Mouse (Mus musculus) hindbrain, embryonic 15.5 days (tissue): ENCODE results near the gene Cd274. TPM values are rescaled to one million over a fixed set of nuclear protein-coding genes. Genes with fewer than 3 reads are reported as not detected.
"Not testable (repeated sequence)": the region's sequence is repeated elsewhere in the genome, so short reads cannot be mapped to it uniquely, and the experiment has no call there.

ENCODE experiments used
- ATAC-seq: fragments of 200-750 bp; cut with Nextera tagmentation; 2 replicates; pipeline ENCODE4 v1.8.0; 2017; ENCODE audit warnings: low read depth, moderate number of reproducible peaks, moderate TSS enrichment; ENCODE audit not compliant: low FRiP score
- H3K27ac ChIP-seq: fragments of 300-500 bp; sonication (generic); replicated peaks from 2 replicates; pipeline ENCODE4 v1.5.1; 2015; ENCODE audit warnings: mild to moderate bottlenecking, inconsistent platforms
- H3K27me3 ChIP-seq: fragments of 300-500 bp; sonication (generic); 2 replicates; pipeline ENCODE4 v1.6.1; 2015; ENCODE audit warnings: control low read depth, inconsistent platforms
- H3K36me3 ChIP-seq: fragments of 300-500 bp; sonication (generic); 2 replicates; pipeline ENCODE4 v1.6.1; 2015; ENCODE audit warnings: control low read depth, inconsistent platforms
- H3K4me1 ChIP-seq: fragments of 300-500 bp; sonication (generic); replicated peaks from 2 replicates; pipeline ENCODE4 v1.6.1; 2015; ENCODE audit warnings: control low read depth, inconsistent platforms
- H3K4me2 ChIP-seq: fragments of 300-500 bp; sonication (generic); 2 replicates; pipeline ENCODE4 v1.6.1; 2015; ENCODE audit warnings: moderate library complexity, mild to moderate bottlenecking, inconsistent platforms
- H3K4me3 ChIP-seq: fragments of 300-500 bp; sonication (generic); 2 replicates; pipeline ENCODE4 v1.5.1; 2015; ENCODE audit warnings: mild to moderate bottlenecking, inconsistent platforms
- H3K9ac ChIP-seq: fragments of 300-500 bp; sonication (generic); 2 replicates; pipeline ENCODE4 v1.6.1; 2015; ENCODE audit warnings: inconsistent platforms
- H3K9me3 ChIP-seq: fragments of 300-500 bp; sonication (generic); 2 replicates; pipeline ENCODE4 v1.6.1; 2016; ENCODE audit warnings: control low read depth, inconsistent platforms
- WGBS: fragments of 180-500 bp; shearing (Covaris S2); methylation state at CpG from one replicate; pipeline ENCODE4 v1.1.7; 2015; 5-methylcytosine and 5-hydroxymethylcytosine counted together
- polyA plus RNA-seq: library from polyadenylated mRNA; unstranded; fragments of >200 nt; fragmentation: Nextera tagmentation; extraction: Ambion mirVana; gene quantifications from 2 replicates; pipeline ENCODE4 v1.2.1, GENCODE M21; 2015

Cd274 gene
- polyA plus RNA-seq, 1 experiment from 2014 or later = 0.64 TPM

DNA sequence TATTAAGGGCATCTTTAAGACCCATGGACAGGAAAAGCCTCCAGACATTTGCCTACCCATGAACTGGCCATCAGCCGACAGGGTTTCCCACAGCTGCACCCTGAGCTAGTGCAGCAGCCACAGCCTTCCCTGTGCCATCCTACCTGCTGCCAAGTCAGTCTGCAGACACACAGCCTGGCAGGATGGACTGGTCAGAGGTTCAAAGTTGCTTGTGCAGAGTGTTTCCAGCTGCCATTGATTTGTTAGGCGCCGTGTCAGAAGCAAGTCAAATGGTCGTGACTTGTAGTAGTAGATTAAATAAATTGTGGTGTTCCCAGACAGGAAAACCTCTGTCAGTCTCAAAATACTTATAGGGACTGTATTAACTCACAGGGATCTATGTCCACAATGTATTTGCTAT is 36.0 kb downstream of the Cd274 start:
- Histone ChIP-seq H3K27ac (no peak overlapping the region), H3K4me1 (no peaks in the 10 kb centered on the region), H3K4me3 (no peak overlapping the region), H3K9ac (no peak overlapping the region), H3K9me3 (no peaks in the 10 kb centered on the region), H3K36me3 (no peaks in the 10 kb centered on the region), H3K4me2 (no peak overlapping the region), H3K27me3 (no peaks in the 10 kb centered on the region)
- WGBS = 90% methylated on average over 4 of the region's 4 CpGs
- no peak for ATAC-seq

DNA sequence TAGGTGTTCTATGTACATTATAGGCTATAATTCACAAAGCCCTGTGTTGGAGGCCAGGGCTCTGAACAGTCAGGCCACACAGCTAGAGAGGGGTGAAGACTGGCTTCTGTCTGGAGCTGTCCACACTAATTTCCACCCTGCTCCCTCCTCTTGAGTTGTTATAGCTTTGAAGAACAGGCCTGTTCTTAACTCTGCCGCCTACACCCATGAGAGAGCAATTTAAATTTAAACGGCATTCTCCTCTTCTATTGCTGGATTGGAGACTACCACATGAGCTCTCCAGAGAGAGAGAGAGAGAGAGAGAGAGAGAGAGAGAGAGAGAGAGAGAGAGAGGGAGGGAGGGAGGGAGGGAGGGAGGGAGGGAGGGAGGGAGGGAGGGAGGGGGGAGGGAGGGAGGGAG is 38.1 kb downstream of the Cd274 start:
- Histone ChIP-seq H3K4me2 (no peak overlapping the region), H3K9ac (no peak overlapping the region), H3K27ac (no peak overlapping the region), H3K4me3 (no peak overlapping the region), H3K27me3 (no peaks in the 10 kb centered on the region), H3K36me3 (no peaks in the 10 kb centered on the region), H3K4me1 (no peaks in the 10 kb centered on the region), H3K9me3 (no peaks in the 10 kb centered on the region)
- 40% methylated on average over 2 of the region's 2 CpGs for WGBS
- ATAC-seq = no peak

DNA sequence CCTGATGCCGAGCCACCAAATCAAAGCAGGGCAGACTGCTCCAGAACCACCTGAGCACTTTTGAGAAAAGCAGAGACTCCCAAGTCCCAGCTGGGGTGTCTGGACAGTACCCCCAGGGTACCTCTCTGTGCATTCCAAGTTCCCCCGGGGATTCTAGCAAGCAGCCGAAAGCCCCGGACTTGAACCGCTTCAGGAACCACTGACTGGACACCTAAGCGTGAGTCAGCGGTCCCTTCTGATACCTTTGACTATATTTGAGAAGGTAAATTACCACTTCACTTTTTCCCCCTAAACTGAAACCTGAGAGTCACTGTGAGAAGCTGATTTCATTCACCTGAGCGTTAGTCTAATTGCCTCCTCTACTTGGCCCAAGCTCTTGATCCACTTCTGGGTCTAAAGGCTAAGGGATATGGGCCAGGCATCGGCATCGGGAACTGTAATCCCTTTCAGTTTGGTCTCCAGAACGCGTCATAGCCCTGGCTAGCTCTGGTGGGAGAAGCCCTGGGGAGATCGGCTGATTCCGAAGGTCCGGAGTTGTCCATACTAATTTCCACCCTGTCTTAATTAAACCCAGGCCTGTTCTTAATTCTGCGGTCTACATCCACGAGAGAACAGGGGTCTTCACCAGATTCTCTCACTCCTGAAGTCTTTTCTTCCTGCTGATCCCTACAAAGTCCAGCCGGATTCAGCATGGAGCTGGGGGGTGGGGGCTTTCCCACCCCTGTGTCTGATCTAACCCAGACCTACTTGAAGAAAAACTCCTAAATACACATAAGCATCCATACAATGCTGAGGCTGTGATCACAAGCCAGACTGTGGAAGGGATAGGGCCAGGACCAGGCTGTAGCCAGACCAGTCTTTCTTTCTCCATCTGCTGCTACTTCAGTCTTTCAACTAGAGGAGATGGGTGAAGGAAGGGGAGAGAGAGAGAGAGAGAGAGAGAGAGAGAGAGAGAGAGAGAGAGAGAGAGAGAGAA is 39.1 kb downstream of the Cd274 start:
- ATAC-seq = no peak
- no peaks in the 10 kb centered on the region for H3K36me3 ChIP-seq
- no peaks in the 10 kb centered on the region for H3K9me3 ChIP-seq
- no peak overlapping the region for H3K27ac ChIP-seq
- no peak overlapping the region for H3K4me2 ChIP-seq
- H3K9ac ChIP-seq = no peak overlapping the region
- no peak overlapping the region for H3K4me3 ChIP-seq
- H3K4me1 ChIP-seq = no peaks in the 10 kb centered on the region
- 83% methylated on average over 18 of the region's 18 CpGs for WGBS
- H3K27me3 ChIP-seq = no peaks in the 10 kb centered on the region

DNA sequence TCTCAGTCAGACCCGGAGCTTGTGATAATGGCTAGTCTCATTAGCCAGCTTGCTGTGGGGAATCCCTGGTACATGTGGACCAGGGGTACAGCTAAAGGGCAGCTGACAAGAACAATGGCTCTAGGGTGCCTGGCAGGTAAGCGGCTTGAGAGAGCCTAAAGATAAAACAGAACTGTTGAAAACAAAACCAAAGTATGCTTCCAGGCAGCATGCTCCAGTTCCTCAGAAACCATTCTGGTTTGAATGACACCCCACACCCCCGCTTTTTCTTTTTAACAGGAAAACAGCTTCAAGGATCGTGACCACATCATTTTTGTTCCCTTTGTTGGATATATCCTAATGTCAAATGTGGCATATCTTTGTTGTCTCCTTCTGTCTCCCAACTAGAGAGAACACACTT is 43.4 kb downstream of the Cd274 start, which contains the start of gene Pdcd1lg2:
Pdcd1lg2 (plus strand) TSS at position 301 of the 400 bp plus-strand sequence.
- 84% methylated on average over 4 of the region's 4 CpGs for WGBS
- Histone ChIP-seq H3K36me3 (no peaks in the 10 kb centered on the region), H3K27ac (no peak within 1 kb of the TSS), H3K4me1 (no peaks in the 10 kb centered on the region), H3K9me3 (no peaks in the 10 kb centered on the region), H3K4me3 (no peak within 1 kb of the TSS), H3K4me2 (no peak within 1 kb of the TSS), H3K27me3 (no peaks in the 10 kb centered on the region), H3K9ac (no peak within 1 kb of the TSS)
- ATAC-seq = no peak

DNA sequence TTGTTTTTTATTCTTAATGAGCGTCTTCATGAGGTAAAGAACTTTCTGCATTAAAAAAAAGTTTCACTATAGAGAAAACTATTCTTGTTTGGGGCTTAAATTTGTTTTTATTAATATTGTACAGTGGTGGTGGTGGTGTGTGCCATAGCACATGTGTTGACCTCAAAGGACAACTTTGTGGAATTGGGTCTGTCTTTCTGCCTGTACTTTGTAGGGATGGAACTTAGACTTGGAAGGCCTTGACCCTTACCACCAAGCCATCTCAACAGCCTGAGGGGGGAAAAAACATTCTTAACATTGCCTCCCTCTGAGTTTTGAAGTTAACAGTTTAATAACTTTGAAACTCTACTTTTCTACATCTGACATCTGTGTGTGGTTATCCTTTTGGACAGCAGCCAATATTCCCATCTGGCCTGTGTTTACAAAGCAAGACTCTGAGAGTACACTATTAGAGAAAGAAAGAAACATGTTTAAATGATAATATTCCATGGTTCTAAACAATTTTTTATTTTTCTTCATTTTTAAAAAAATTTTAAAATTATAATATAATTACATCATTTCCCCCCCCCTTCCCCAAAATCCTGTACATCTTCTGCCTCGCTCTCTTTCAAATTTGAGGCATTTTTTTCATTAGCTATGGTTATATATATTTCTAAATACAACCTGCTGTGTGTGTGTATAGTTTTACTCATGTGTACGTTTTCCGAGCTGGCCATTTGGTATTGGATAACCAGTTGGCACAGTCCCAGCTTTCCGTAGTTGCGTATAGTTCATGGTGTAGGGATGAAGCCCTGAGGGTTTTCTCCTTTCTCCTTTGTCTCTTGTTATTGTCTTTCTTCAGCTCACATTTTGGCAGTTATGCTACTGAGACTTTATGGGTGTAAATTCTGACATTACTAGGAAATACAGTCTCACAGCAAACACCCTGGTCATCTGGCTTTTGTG is 45.5 kb downstream of the Cd274 start:
- Histone ChIP-seq H3K4me3 (no peak overlapping the region), H3K27me3 (no peaks in the 10 kb centered on the region), H3K36me3 (no peaks in the 10 kb centered on the region), H3K9ac (no peak overlapping the region), H3K9me3 (no peaks in the 10 kb centered on the region), H3K4me2 (no peak overlapping the region), H3K4me1 (no peaks in the 10 kb centered on the region), H3K27ac (0 out of 2 replicates have a peak overlapping the region, but pooled peaks have one; percentile 20)
- 67% methylated on average over 6 of the region's 6 CpGs for WGBS
- ATAC-seq = no peak

DNA sequence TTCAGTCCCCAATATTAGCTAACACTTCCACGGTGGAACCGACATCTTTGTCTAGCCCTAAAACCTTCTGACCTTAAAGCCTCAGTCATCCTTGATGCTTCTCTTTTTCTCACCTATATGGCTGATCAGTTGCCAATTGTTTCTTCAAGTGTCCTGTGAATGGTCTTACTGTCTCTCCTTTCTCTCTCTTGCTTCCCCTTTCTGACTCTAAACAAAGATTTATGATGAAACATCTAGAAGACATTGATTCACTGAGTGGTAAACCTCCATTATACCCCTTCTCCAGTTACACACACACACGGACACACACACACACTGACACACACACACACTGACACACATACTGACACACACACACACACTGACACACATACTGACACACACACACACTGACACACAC is 47.3 kb downstream of the Cd274 start:
- ATAC-seq = no peak
- Histone ChIP-seq H3K4me3 (no peak overlapping the region), H3K4me1 (no peaks in the 10 kb centered on the region), H3K4me2 (no peak overlapping the region), H3K9ac (no peak overlapping the region), H3K27me3 (no peaks in the 10 kb centered on the region), H3K36me3 (no peaks in the 10 kb centered on the region), H3K9me3 (no peaks in the 10 kb centered on the region), H3K27ac (no peak overlapping the region)
- 87% methylated on average over 3 of the region's 3 CpGs for WGBS

DNA sequence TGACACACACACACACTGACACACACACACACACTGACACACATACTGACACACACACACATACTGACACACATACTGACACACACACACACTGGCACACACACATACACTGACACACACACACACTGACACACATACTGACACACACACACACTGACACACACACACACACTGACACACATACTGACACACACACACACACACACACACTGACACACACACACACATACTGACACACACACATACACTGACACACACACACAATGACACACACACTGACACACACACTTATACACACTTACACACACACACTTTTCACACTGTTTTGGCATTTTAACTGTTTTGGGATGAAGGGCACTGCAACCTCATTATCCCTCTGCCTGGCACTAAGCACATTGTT is 47.7 kb downstream of the Cd274 start:
- H3K4me1 ChIP-seq, H3K36me3 ChIP-seq, H3K4me2 ChIP-seq, H3K9me3 ChIP-seq, H3K27me3 ChIP-seq, H3K4me3 ChIP-seq, H3K27ac ChIP-seq, ATAC-seq, H3K9ac ChIP-seq: not testable (repeated sequence)

DNA sequence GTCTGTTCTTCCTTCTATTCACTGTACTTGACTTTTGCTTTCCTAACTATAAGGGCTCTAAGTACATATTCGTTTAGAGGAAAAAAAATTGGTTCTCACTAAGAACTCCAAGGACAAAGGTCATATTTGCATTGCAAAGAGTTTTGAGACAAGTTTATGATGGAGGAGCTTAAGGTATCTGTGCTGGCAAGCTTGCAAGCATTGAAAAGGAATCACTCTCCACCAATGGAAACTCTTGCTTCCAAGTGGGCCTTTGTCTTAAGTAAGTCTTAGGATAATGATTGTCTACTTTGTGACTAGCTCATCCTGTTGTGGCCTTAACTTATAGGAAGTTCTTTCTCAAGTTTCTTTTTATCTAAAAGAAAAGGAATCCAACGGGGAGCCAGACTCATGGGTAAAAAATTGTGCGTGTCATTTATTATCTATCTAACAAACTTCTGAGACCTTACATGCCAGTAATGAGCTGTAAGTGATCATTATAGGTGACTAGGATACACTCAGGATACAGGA is 49.2 kb downstream of the Cd274 start:
- H3K27me3 ChIP-seq = no peaks in the 10 kb centered on the region
- H3K36me3 ChIP-seq = no peaks in the 10 kb centered on the region
- no peak overlapping the region for H3K27ac ChIP-seq
- no peak overlapping the region for H3K4me2 ChIP-seq
- 83% methylated on average over 3 of the region's 3 CpGs for WGBS
- no peak overlapping the region for H3K9ac ChIP-seq
- no peaks in the 10 kb centered on the region for H3K4me1 ChIP-seq
- no peak for ATAC-seq
- H3K9me3 ChIP-seq = no peaks in the 10 kb centered on the region
- H3K4me3 ChIP-seq = no peak overlapping the region

DNA sequence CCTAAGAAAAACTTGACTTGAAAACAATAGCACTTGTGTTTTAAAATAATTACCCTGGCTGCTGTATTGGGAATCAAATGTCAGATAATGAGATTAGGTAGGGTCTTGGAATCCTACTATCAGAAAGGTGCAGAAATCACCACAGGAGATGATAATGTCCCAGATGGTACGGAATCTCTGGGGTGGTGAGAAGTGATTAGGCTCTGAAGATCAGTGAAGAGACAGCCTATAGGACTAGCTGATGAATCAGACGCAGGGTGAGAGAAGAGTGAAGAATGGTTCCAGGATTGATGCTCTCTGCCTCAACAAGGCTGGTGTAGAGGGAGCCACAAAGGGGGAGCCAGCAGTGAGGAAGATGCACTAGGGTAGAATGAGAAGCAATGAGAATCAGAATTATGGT is 49.9 kb downstream of the Cd274 start:
- no peak for ATAC-seq
- H3K4me1 ChIP-seq = no peaks in the 10 kb centered on the region
- no peak overlapping the region for H3K9ac ChIP-seq
- H3K4me3 ChIP-seq = no peak overlapping the region
- no peaks in the 10 kb centered on the region for H3K27me3 ChIP-seq
- no peaks in the 10 kb centered on the region for H3K36me3 ChIP-seq
- H3K9me3 ChIP-seq = no peaks in the 10 kb centered on the region
- no peak overlapping the region for H3K4me2 ChIP-seq
- WGBS = 84% methylated on average over 2 of the region's 2 CpGs
- no peak overlapping the region for H3K27ac ChIP-seq

DNA sequence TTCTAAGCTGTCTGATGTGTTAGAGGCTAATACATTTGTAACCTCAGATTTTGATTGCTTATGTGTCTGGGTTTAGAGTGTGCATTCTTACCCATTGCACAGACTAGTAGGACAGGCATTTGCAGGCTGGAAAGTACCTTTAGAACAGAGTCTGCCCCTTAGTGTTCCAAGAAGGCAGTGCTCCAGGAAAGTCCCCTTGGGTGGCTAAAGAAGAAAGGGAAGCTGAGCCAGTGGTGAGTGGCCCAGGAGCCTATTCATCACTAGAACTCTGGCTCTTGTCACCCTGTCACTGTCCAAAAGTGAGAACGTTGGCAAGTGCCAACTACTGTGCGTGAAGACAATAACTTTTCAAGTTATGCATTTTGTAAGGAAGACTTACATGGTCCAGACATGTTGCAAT is 50.6 kb downstream of the Cd274 start:
- Histone ChIP-seq H3K9me3 (no peaks in the 10 kb centered on the region), H3K4me1 (no peaks in the 10 kb centered on the region), H3K27me3 (no peaks in the 10 kb centered on the region), H3K27ac (no peak overlapping the region), H3K36me3 (no peaks in the 10 kb centered on the region), H3K4me3 (no peak overlapping the region), H3K9ac (no peak overlapping the region), H3K4me2 (no peak overlapping the region)
- 72% methylated on average over 2 of the region's 2 CpGs for WGBS
- no peak for ATAC-seq

DNA sequence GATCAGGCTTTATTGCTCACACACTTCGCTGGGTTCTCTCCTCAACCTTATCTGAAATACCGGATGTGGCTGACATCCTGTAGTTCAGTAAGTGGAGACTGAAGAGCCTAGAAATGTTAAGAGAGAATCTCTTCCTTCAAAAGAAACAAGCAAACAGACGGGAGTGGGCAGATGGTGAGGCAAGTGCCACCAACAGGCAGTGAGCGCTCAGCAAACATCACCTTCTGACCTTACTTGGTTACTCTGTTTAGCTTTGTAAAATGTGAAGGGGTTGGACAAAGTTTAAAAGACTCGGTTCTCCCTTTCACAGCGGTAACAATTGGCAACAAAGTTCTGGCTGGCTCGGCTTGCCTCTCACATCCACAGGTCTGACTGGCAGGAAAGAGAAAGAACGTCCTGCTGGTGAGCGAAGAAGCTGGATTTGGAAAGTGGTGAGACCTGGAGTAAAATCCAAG is 51.4 kb downstream of the Cd274 start:
- H3K4me3 ChIP-seq = no peak overlapping the region
- H3K27me3 ChIP-seq = no peaks in the 10 kb centered on the region
- no peak overlapping the region for H3K9ac ChIP-seq
- H3K9me3 ChIP-seq = no peaks in the 10 kb centered on the region
- no peaks in the 10 kb centered on the region for H3K4me1 ChIP-seq
- ATAC-seq = no peak
- H3K4me2 ChIP-seq = no peak overlapping the region
- H3K27ac ChIP-seq = no peak overlapping the region
- 42% methylated on average over 9 of the region's 9 CpGs for WGBS
- H3K36me3 ChIP-seq = no peaks in the 10 kb centered on the region

DNA sequence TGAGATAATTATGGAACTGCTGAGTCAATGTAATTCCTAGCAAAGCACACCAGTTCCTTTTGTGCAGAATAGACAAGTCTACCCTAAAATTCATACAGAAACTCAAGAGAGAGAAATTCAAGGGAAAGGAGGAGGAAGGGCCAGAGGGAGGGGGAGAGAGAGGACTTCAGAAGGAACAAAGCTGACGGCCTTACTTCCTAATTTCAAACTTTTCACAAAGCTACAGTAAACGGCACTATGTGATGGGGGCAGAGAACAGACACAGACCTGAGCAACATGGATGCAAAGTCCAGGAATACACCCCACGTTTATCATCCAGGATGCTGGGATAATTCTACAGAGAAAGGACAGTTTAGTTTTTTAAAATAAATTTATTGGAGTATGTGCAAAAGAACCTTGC is 52.3 kb downstream of the Cd274 start:
- ATAC-seq = no peak
- H3K27ac ChIP-seq = no peak overlapping the region
- no peaks in the 10 kb centered on the region for H3K9me3 ChIP-seq
- H3K9ac ChIP-seq = no peak overlapping the region
- H3K27me3 ChIP-seq = no peaks in the 10 kb centered on the region
- H3K4me2 ChIP-seq = no peak overlapping the region
- no peaks in the 10 kb centered on the region for H3K36me3 ChIP-seq
- no peaks in the 10 kb centered on the region for H3K4me1 ChIP-seq
- no peak overlapping the region for H3K4me3 ChIP-seq
- 71% methylated on average over 3 of the region's 3 CpGs for WGBS
